Mouse (Mus musculus) heart, embryonic 10.5 days (tissue): ENCODE results near the gene Dsn1. TPM values are rescaled to one million over a fixed set of nuclear protein-coding genes. Genes with fewer than 3 reads are reported as not detected.

Experiments used
- DNase-seq: peaks from one replicate; pipeline ENCODE4 v3.0.0-alpha.2; 2017; ENCODE audit warnings: low spot score
- H3K27ac ChIP-seq: fragments of 300-500 bp; sonication (generic); 2 replicates; pipeline ENCODE4 v1.5.1; 2016; ENCODE audit warnings: mild to moderate bottlenecking
- H3K27me3 ChIP-seq: fragments of 300-500 bp; sonication (generic); 2 replicates; pipeline ENCODE4 v1.6.1; 2016; ENCODE audit warnings: mild to moderate bottlenecking; ENCODE audit not compliant: poor library complexity, insufficient read depth, severe bottlenecking
- H3K36me3 ChIP-seq: fragments of 300-500 bp; sonication (generic); 2 replicates; pipeline ENCODE4 v1.6.1; 2016; ENCODE audit warnings: mild to moderate bottlenecking, moderate library complexity
- H3K4me1 ChIP-seq: fragments of 300-500 bp; sonication (generic); 2 replicates; pipeline ENCODE4 v1.6.1; 2016; ENCODE audit warnings: mild to moderate bottlenecking
- H3K4me3 ChIP-seq: fragments of 300-500 bp; sonication (generic); 2 replicates; pipeline ENCODE4 v1.5.1; 2016; ENCODE audit warnings: mild to moderate bottlenecking, moderate library complexity
- H3K9me3 ChIP-seq: fragments of 300-500 bp; sonication (generic); 2 replicates; pipeline ENCODE4 v1.6.1; 2016; ENCODE audit warnings: mild to moderate bottlenecking, moderate library complexity
- WGBS: fragments of 180-500 bp; shearing (Covaris S2); methylation state at CpG from one replicate; pipeline ENCODE4 v1.1.7; 2016; 5-methylcytosine and 5-hydroxymethylcytosine counted together
- polyA plus RNA-seq: library from polyadenylated mRNA; unstranded; fragments of >200 nt; fragmentation: Nextera tagmentation; extraction: Ambion mirVana; gene quantifications from 2 replicates; pipeline ENCODE4 v1.2.1, GENCODE M21; 2016

Gene Dsn1
- polyA plus RNA-seq, 1 experiment from 2014 or later: 43.7 TPM

- no peak overlapping the region for H3K4me3 ChIP-seq
- H3K27me3 ChIP-seq: no peaks in the 10 kb centered on the region
- peaks cover 14% of the 10 kb centered on the region for H3K36me3 ChIP-seq
- 88% methylated on average over 10 of the region's 10 CpGs for WGBS
- H3K4me1 ChIP-seq: peaks cover 26% of the 10 kb centered on the region
- H3K9me3 ChIP-seq: no peaks in the 10 kb centered on the region
- no peak overlapping the region for H3K27ac ChIP-seq
- DNase-seq: no peak
These were observed 55.5 kb downstream of the Dsn1 start for GRCm38 (mm10) chr2:156951301-156952094.

GRCm38 (mm10) chr2:156950816-156951215 lies 56.1 kb downstream of the Dsn1 start:
- Histone ChIP-seq H3K36me3 (peaks cover 14% of the 10 kb centered on the region), H3K4me1 (peaks cover 26% of the 10 kb centered on the region), H3K27ac (no peak overlapping the region), H3K4me3 (no peak overlapping the region), H3K9me3 (no peaks in the 10 kb centered on the region), H3K27me3 (no peaks in the 10 kb centered on the region)
- DNase-seq: no peak
- WGBS: 94% methylated on average over 3 of the region's 3 CpGs

Other genes starting within 250 kb of the Dsn1 start
- gene Myl9, start 231.7 kb downstream of the Dsn1 start, polyA plus RNA-seq: 1,471 and 1,998 TPM in 2 replicates
- 48.4 and 62.3 TPM in 2 replicates for gene Tgif2, start 167.1 kb downstream of the Dsn1 start, polyA plus RNA-seq
- 4.7 and 6.3 TPM in 2 replicates for gene 4930518I15Rik, start 149.2 kb downstream of the Dsn1 start, polyA plus RNA-seq
- 197 and 198 TPM in 2 replicates for gene Rab5if, start 144.0 kb downstream of the Dsn1 start, polyA plus RNA-seq
- gene Sla2, start 120.0 kb downstream of the Dsn1 start, polyA plus RNA-seq: 1.1 and 1.9 TPM in 2 replicates
- gene Ndrg3, start 15.1 kb downstream of the Dsn1 start, polyA plus RNA-seq: 42.1 and 46.2 TPM in 2 replicates
- gene Soga1, start 72.1 kb upstream of the Dsn1 start, polyA plus RNA-seq: 2.2 and 3.9 TPM in 2 replicates
- gene Tldc2, start 79.9 kb upstream of the Dsn1 start, polyA plus RNA-seq: not detected in 2 replicates
- 20.3 and 26.6 TPM in 2 replicates for gene Samhd1, start 128.1 kb upstream of the Dsn1 start, polyA plus RNA-seq
- 15.9 and 18.5 TPM in 2 replicates for gene Rbl1, start 197.4 kb upstream of the Dsn1 start, polyA plus RNA-seq